Mouse (Mus musculus) adrenal gland, adult (tissue): ENCODE data around the gene Slc26a1.

ENCODE experiments used
- DNase-seq, 2 experiments: peaks; one replicate each; pipeline ENCODE4 v3.0.0; 2022 to 2023; ENCODE audit warnings: low spot score in 1 of 2; ENCODE audit not compliant: inconsistent age in 2 of 2

Gene Slc26a1

GRCm38 (mm10) chr5:108628891-108629633 lies 46.3 kb downstream of the Slc26a1 start:
- DNase-seq, result no peak

GRCm38 (mm10) chr5:108626050-108626660 lies 49.2 kb downstream of the Slc26a1 start:
- no peak for DNase-seq

GRCm38 (mm10) chr5:108621870-108622269 lies 53.5 kb downstream of the Slc26a1 start:
- DNase-seq, result no peak
